Comparison of ENCODE assay signal across 9 mouse cellular contexts in genomic region chr12:4232777-4233176, GRCm38 (mm10). TPM values are rescaled to one million over a fixed set of nuclear protein-coding genes. Genes with fewer than 3 reads are reported as not detected.
DNase-seq lines count a peak whose midpoint lies in the region; ATAC-seq and TF ChIP-seq lines count a peak whose summit lies in the region.
"Had no signal": no experiment of that assay in that cellular context is flagged by ENCODE, and none has a peak within 500 bp of the region (broad histone marks: within the 10 kb centered on the region; RNA-seq: fewer than 3 reads in every experiment).

No protein-coding gene starts in this region.

- H3K4me2 ChIP-seq in embryonic facial prominence, embryonic 14.5 days (ENCODE audit: low read depth, low read length): peak overlapping the region; percentile 70
- H3K4me2 ChIP-seq in neural tube, embryonic 13.5 days: peak overlapping the region; percentile 77

- H3K27me3 ChIP-seq in liver, adult 2 months (ENCODE audit: control insufficient read depth, insufficient read depth, low read length): no peaks in the 10 kb centered on the region
- no peaks in the 10 kb centered on the region for H3K27me3 ChIP-seq in embryonic facial prominence, embryonic 14.5 days (replicated peaks; ENCODE audit: control insufficient read depth, insufficient read depth, low read length)
- H3K27me3 ChIP-seq in limb, embryonic 10.5 days (ENCODE audit: low read depth, poor library complexity, severe bottlenecking): no peaks in the 10 kb centered on the region
- H3K27me3 ChIP-seq in neural tube, embryonic 13.5 days: no peaks in the 10 kb centered on the region

- H3K9ac ChIP-seq in liver, adult 2 months (ENCODE audit: low read depth, low read length): no peak overlapping the region
- peak overlapping the region; percentile 72 for H3K9ac ChIP-seq in embryonic facial prominence, embryonic 14.5 days (ENCODE audit: low read depth, low read length)
- peak overlapping the region; percentile 76; the same call in 1 of the 2 replicates for H3K9ac ChIP-seq in neural tube, embryonic 13.5 days

- 38% methylated on average over 4 of the region's 4 CpGs for WGBS in liver, adult 2 months
- WGBS in embryonic facial prominence, embryonic 14.5 days: 38% methylated on average over 4 of the region's 4 CpGs
- WGBS in limb, embryonic 10.5 days: 65% methylated on average over 4 of the region's 4 CpGs
- 51% methylated on average over 4 of the region's 4 CpGs for WGBS in neural tube, embryonic 13.5 days

- peaks cover 5% of the 10 kb centered on the region; the same call in 1 of the 2 replicates for H3K79me2 ChIP-seq in liver, adult 2 months (ENCODE audit: control insufficient read depth, insufficient read depth, low read length)

- peak; percentile 9 for DNase-seq in liver, adult 2 months (ENCODE audit: extremely low read depth, low read depth, low spot score)
- DNase-seq in liver: no peak
- no peak for DNase-seq in embryonic facial prominence, embryonic 14.5 days (ENCODE audit: low spot score)
- no peak for DNase-seq in limb, embryonic 10.5 days (ENCODE audit: low spot score)
- DNase-seq in cerebellum, adult 11-12 months: no peak
- no peak for DNase-seq in adrenal gland, postnatal 14 days
- no peak for DNase-seq in adrenal gland, adult 8-10 months
- DNase-seq: layer of hippocampus, postnatal 36 days had no signal

- no peak overlapping the region for H3K4me3 ChIP-seq in liver, adult 2 months (ENCODE audit: insufficient read depth, low read depth, low read length)
- peak overlapping the region; percentile 71 for H3K4me3 ChIP-seq in embryonic facial prominence, embryonic 14.5 days (ENCODE audit: low read depth, low read length)
- peak overlapping the region; percentile 71 for H3K4me3 ChIP-seq in limb, embryonic 10.5 days
- peak overlapping the region; percentile 63 for H3K4me3 ChIP-seq in neural tube, embryonic 13.5 days

- peaks cover 2% of the 10 kb centered on the region; the same call in 1 of the 2 replicates for H3K36me3 ChIP-seq in liver, adult 2 months (ENCODE audit: control insufficient read depth, insufficient read depth, low read length)
- peaks cover 33% of the 10 kb centered on the region for H3K36me3 ChIP-seq in embryonic facial prominence, embryonic 14.5 days (ENCODE audit: control insufficient read depth, insufficient read depth, low read length)
- peaks cover 37% of the 10 kb centered on the region for H3K36me3 ChIP-seq in limb, embryonic 10.5 days
- peaks cover 27% of the 10 kb centered on the region for H3K36me3 ChIP-seq in neural tube, embryonic 13.5 days

- H3K27ac ChIP-seq in liver, adult 2 months (replicated peaks; ENCODE audit: insufficient read depth, low read depth, low read length): no peak overlapping the region
- H3K27ac ChIP-seq in embryonic facial prominence, embryonic 14.5 days (replicated peaks; ENCODE audit: low read depth, low read length): no peak overlapping the region
- no peak overlapping the region for H3K27ac ChIP-seq in limb, embryonic 10.5 days
- H3K27ac ChIP-seq in neural tube, embryonic 13.5 days (replicated peaks): no peak overlapping the region

- no peak for TF ChIP-seq POLR2A in liver, adult 2 months (IDR thresholded peaks at IDR 0.05; ENCODE audit: extremely low read depth, insufficient read depth, low read length)

- TF ChIP-seq CTCF in liver, adult 2 months (IDR thresholded peaks at IDR 0.05; ENCODE audit: low read depth, low read length): no peak

- no peaks in the 10 kb centered on the region for H3K9me3 ChIP-seq in embryonic facial prominence, embryonic 14.5 days (ENCODE audit: control insufficient read depth, low read length)
- H3K9me3 ChIP-seq in limb, embryonic 10.5 days (replicated peaks): no peaks in the 10 kb centered on the region
- no peaks in the 10 kb centered on the region for H3K9me3 ChIP-seq in neural tube, embryonic 13.5 days

- H3K4me1 ChIP-seq in liver, adult 2 months (ENCODE audit: control insufficient read depth, insufficient read depth, low read length): peaks cover 5% of the 10 kb centered on the region; the same call in 1 of the 2 replicates
- H3K4me1 ChIP-seq in embryonic facial prominence, embryonic 14.5 days (ENCODE audit: control insufficient read depth, insufficient read depth, low read length): 0 out of 2 replicates have a peak, but pooled peaks cover 8% of the 10 kb centered on the region
- peaks cover 11% of the 10 kb centered on the region for H3K4me1 ChIP-seq in limb, embryonic 10.5 days
- H3K4me1 ChIP-seq in neural tube, embryonic 13.5 days (replicated peaks): peaks cover 19% of the 10 kb centered on the region

- no peak for ATAC-seq in embryonic facial prominence, embryonic 14.5 days (ENCODE audit: low read depth)
- ATAC-seq in neural tube, embryonic 13.5 days (ENCODE audit: low read depth): no peak

RNA-seq across cellular contexts. Expression of gene Ptrhd1, which starts 1.1 kb away (rescaled TPM):
- 1.8 and 1.9 TPM in 2 replicates for total RNA-seq in liver, adult 2 months (2014; rRNA removed)
- 2.1 and 2.3 TPM in 2 replicates for polyA plus RNA-seq in liver, adult 2 months (2012; rRNA removed)
- polyA plus RNA-seq in embryonic facial prominence, embryonic 14.5 days (2014; fragmentation: Nextera tagmentation; extraction: Ambion mirVana): 5.1 and 5.6 TPM in 2 replicates
- polyA plus RNA-seq in limb, embryonic 10.5 days (2016; fragmentation: Nextera tagmentation; extraction: Ambion mirVana): 5.9 and 6.0 TPM in 2 replicates
- 6.7 and 7.5 TPM in 2 replicates for polyA plus RNA-seq in neural tube, embryonic 13.5 days (2015; fragmentation: Nextera tagmentation; extraction: Ambion mirVana)
- 6.2 and 6.5 TPM in 2 replicates for total RNA-seq in adrenal gland, postnatal 14 days (2021)
- total RNA-seq in adrenal gland, adult 8-10 months (2022): 1 to 10 TPM; 7.0 to 9.4 (median 8.5) TPM

RNA-seq across cellular contexts. Expression of gene Cenpo, which starts 1.3 kb away (rescaled TPM):
- total RNA-seq in liver, adult 2 months (2014; rRNA removed): 2.9 and 3.6 TPM in 2 replicates
- 2.4 and 4.0 TPM in 2 replicates for polyA plus RNA-seq in liver, adult 2 months (2012; rRNA removed)
- polyA plus RNA-seq in embryonic facial prominence, embryonic 14.5 days (2014; fragmentation: Nextera tagmentation; extraction: Ambion mirVana): 11.8 and 11.9 TPM in 2 replicates
- 20.9 and 22.0 TPM in 2 replicates for polyA plus RNA-seq in limb, embryonic 10.5 days (2016; fragmentation: Nextera tagmentation; extraction: Ambion mirVana)
- polyA plus RNA-seq in neural tube, embryonic 13.5 days (2015; fragmentation: Nextera tagmentation; extraction: Ambion mirVana): 8.1 and 8.5 TPM in 2 replicates
- total RNA-seq in adrenal gland, postnatal 14 days (2021): 10.0 and 11.6 TPM in 2 replicates
- total RNA-seq in adrenal gland, adult 8-10 months (2022): 10 to 100 TPM in 3 of 4 experiments, 1 to 10 TPM in 1; 8.3 to 15.3 (median 12.2) TPM
